Mouse (Mus musculus) ES-CJ7 (cell line): ENCODE data around the gene Tssk3.

Experiments used
- DNase-seq: peaks from one replicate; pipeline ENCODE4 v3.0.0; 2011; ENCODE audit warnings: low read depth, low spot score

The Tssk3 gene

GRCm38 (mm10) chr4:129450851-129451250, 40.0 kb downstream of the Tssk3 start:
- no peak for DNase-seq

DNA sequence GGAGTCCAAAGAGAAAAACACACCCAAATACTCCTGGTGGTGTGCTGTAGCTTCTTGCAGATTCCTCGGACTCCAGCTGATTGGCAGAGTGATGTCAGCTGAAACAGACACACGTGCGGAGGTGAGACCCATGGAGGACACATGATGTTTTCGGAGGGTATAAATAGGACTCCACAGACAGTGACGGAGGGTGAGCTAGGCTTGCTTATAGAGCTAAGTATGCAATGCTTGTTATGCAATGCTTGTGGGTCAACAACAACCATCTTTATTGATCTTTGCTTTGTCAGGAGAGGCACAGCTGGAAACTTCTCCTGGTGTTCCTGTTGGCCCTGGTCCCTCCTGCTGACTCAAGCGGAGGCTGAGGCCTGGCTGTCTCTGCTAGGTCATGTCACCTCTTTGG, 42.1 kb downstream of the Tssk3 start:
- no peak for DNase-seq

DNA sequence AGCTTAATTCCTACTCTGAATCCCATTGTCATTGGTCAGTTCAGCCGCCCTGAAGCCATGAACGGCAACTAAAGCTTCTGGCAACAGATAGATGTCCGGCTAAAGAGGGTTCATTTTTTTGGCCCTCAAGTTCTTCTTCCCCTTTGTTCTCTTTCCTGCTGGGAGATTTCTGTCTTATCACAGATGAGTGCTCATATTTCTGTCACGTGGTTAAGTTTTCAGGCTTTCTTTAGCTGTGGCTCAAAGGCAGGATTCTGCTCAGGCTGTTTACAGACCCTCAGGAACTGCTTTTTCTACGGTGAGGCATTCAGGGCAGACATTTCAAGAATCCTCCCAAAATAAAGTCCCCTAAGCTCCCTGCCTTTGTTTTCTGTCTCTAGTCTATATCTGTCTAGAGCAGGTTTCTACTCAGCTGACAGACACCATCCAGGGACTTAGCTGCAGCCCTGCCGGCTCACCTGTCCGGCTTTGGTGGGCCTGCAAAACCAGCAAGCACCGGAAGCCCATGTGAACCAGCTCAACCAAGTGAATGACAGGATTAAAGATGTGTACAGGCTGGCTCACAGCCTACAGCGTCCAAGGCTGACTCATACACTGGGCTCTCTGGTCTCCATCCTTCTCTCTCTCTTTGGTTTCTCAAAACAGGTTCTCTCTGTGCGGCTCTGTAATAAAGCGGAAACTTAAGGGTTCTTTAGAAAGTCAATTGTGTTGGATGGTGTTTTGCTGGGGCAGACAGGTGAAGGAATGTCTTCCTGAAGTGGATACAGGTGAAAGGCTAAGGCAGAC, 42.9 kb downstream of the Tssk3 start:
- no peak for DNase-seq

- DNase-seq = no peak
Measured at GRCm38 (mm10) chr4:129447360-129447759, 43.5 kb downstream of the Tssk3 start.

DNA sequence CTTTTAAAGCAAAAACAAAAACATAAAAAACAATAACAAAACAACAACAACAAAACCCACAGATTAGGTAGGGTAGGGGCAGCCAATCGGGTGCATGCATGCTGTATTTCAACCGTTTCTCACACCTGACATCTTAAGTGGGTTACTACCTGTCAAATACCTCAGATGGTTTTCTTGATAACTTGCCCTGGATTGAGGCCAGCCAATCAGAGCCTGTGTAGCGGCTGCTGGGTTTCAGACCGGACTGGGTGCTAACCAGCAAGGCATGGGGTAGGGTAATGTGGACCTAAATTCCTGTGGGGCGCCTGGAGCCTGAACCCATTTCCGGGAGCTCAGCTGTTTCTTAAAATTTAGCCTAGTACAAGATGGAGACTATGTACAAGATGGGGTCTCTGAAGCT, 49.7 kb downstream of the Tssk3 start:
- DNase-seq = no peak

DNA sequence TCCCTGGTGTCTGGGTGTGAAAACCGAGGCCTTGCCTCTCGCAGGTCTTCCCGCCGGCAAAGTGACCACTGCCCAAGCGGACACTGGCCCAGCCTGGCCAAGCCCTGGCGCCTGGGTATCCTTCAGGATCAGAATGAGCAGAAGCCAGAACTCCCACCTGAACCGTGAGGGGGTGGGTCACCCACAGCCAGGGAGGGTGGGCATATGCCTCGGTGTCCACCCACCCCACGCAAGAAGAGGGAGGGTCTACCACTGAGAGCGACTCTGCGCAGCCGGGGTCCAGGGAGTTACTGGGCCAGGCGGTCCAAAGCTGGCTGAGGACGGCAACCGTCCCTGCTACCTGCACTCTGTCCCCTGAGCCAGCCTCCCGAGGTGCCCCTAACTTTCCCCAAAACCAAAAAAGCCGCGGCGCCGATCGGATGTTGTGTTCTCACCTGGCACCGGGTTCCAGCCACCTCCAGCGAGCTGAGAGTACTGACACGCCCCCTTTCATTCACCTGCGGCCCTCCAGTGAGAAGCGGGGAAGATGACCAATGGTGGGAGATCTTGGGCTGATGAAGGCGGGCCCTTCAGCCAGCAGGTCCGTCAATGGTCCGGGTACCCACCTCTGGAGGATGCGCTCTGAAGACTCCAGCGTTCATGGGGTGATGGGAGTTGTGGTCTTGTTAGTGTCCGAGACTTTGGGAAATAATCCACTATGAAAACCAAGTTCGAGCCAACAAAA, 50.3 kb downstream of the Tssk3 start, which contains the start of gene Zbtb8b:
Gene Zbtb8b (minus strand): TSS at position 514 of the 724 bp plus-strand sequence.
- DNase-seq = peak; percentile 95
